Mouse (Mus musculus) kidney, adult 2 months (tissue): ENCODE data around the gene Rprm. TPM values are rescaled to one million over a fixed set of nuclear protein-coding genes. Genes with fewer than 3 reads are reported as not detected.

ENCODE experiments used
- DNase-seq: peaks from one replicate; pipeline ENCODE4 v3.0.0; 2021
- H3K27ac ChIP-seq: fragments of 200-500 bp; 2 replicates; pipeline ENCODE4 v1.5.1; 2012; ENCODE audit warnings: low read depth, low read length, control low read depth, inconsistent platforms; ENCODE audit not compliant: insufficient read depth
- H3K27me3 ChIP-seq: fragments of 200-500 bp; replicated peaks from 2 replicates; pipeline ENCODE4 v1.6.1; 2012; ENCODE audit warnings: mild to moderate bottlenecking, moderate library complexity, low read length, inconsistent platforms; ENCODE audit not compliant: control insufficient read depth, insufficient read depth
- H3K36me3 ChIP-seq: fragments of 200-500 bp; 2 replicates; pipeline ENCODE4 v1.6.1; 2012; ENCODE audit warnings: mild to moderate bottlenecking, moderate library complexity, low read length, inconsistent platforms; ENCODE audit not compliant: control insufficient read depth, insufficient read depth
- H3K4me1 ChIP-seq: fragments of 200-500 bp; 2 replicates; pipeline ENCODE4 v1.6.1; 2011; ENCODE audit warnings: low read length; ENCODE audit not compliant: control insufficient read depth, insufficient read depth
- H3K4me3 ChIP-seq: fragments of 200-500 bp; 2 replicates; pipeline ENCODE4 v1.5.1; 2011; ENCODE audit warnings: mild to moderate bottlenecking, low read depth, low read length, control low read depth; ENCODE audit not compliant: insufficient read depth
- CTCF ChIP-seq: fragments of 200-500 bp; conservative IDR thresholded peaks from 2 replicates; pipeline ENCODE4 v1.5.1; 2011; ENCODE audit warnings: low read depth, mild to moderate bottlenecking, control low read depth, low read length, moderate library complexity, mixed read lengths; ENCODE audit not compliant: insufficient read depth, insufficient read length
- POLR2A ChIP-seq: fragments of 200-500 bp; IDR thresholded peaks from one replicate; pipeline ENCODE4 v1.6.1; 2011; ENCODE audit warnings: low read depth, low read length, control low read depth
- whole genome bisulfite sequencing: fragments of 180-500 bp; shearing (Covaris S2); methylation state at CpG from one replicate; pipeline ENCODE4 v1.1.7; 2018; 5-methylcytosine and 5-hydroxymethylcytosine counted together
- polyA plus RNA-seq: library from polyadenylated mRNA; depleted of rRNA; stranded (reverse); fragments of >200 nt; gene quantifications from 2 replicates; pipeline ENCODE4 v1.2.3, GENCODE M21; 2012

The Rprm gene
- polyA plus RNA-seq, 1 experiment: 1.7 TPM

GRCm38 (mm10) chr2:54086254-54086653, 902 bp upstream of the Rprm start:
- Histone ChIP-seq H3K27me3 (no peaks in the 10 kb centered on the region; the same call in 1 of the 2 replicates), H3K27ac (no peak overlapping the region), H3K36me3 (no peaks in the 10 kb centered on the region), H3K4me1 (no peaks in the 10 kb centered on the region), H3K4me3 (no peak overlapping the region)
- no peak for DNase-seq
- WGBS: 56% methylated on average over 4 of the region's 4 CpGs
- TF ChIP-seq POLR2A (no peak), CTCF (no peak)

DNA sequence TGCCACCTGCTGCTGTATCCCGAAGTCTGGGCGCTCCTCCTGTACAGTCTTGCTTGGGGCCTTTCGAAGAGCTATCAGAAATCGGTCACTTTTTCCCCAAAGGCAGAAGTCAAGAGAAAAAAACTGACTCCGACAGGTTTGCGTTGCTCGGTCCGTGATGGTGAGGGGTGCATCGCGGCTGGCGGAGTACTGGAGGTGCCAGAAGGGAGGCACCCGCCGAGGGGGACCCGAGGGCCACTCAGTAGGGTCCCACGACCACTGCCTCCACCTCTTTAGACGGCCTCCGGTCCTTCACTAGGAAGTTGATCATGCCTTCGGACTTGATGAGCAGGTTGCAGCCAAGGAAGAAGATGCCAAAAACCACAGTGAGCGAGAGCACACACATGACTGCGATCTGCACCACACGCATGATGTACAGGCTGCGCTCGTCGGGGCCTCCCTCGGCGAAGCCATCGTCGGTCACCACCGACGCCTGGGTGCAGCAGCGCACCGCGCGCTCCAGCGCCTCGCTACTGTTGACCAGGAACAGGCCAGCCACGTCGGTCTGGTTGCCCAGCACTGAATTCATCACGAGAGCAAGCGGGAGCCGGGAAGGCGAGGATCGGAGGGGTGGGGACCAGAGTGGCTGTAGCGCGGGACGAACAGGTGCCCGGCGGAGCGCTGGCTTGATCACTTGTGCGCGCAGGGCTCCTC, 469 bp downstream of the Rprm start:
- Histone ChIP-seq H3K4me1 (no peaks in the 10 kb centered on the region), H3K36me3 (no peaks in the 10 kb centered on the region), H3K27me3 (no peaks in the 10 kb centered on the region; the same call in 1 of the 2 replicates), H3K27ac (no peak overlapping the region), H3K4me3 (peak overlapping the region; percentile 27; the same call in 1 of the 2 replicates)
- TF ChIP-seq POLR2A (no peak), CTCF (no peak)
- WGBS: 3% methylated on average over 51 of the region's 51 CpGs
- no peak for DNase-seq

- no peak for DNase-seq
- H3K4me3 ChIP-seq: 0 out of 2 replicates have a peak overlapping the region, but pooled peaks have one; percentile 3
- no peaks in the 10 kb centered on the region for H3K36me3 ChIP-seq
- 4% methylated on average over 29 of the region's 29 CpGs for WGBS
- H3K27ac ChIP-seq: no peak overlapping the region
- H3K27me3 ChIP-seq: no peaks in the 10 kb centered on the region; the same call in 1 of the 2 replicates
- no peaks in the 10 kb centered on the region for H3K4me1 ChIP-seq
- TF ChIP-seq POLR2A (no peak), CTCF (no peak)
Observed at GRCm38 (mm10) chr2:54083861-54084736, 1.3 kb downstream of the Rprm start.

DNA sequence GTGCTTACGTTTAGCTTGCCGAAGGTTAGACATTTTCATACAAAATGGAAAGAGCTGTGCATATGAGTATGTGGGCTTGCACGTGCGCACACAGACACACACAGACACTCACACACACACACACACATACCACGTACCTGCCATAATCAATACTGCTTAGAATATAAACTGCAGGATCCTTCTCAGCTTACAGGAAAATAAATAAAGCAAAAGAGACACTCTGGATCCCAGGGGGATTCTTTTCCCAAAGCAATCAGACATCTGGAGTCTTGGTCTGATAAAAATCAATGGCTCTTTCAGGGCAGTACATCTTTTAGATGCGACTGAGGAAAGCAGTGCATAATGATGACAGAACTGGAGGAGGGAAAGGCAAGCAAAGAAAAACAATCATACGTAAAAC, 6.4 kb downstream of the Rprm start:
- 77% methylated on average over 7 of the region's 7 CpGs for WGBS
- DNase-seq: no peak
- Histone ChIP-seq H3K4me1 (no peaks in the 10 kb centered on the region), H3K4me3 (no peak overlapping the region), H3K36me3 (no peaks in the 10 kb centered on the region), H3K27ac (no peak overlapping the region), H3K27me3 (no peaks in the 10 kb centered on the region; the same call in 1 of the 2 replicates)
- TF ChIP-seq CTCF (no peak), POLR2A (no peak)

DNA sequence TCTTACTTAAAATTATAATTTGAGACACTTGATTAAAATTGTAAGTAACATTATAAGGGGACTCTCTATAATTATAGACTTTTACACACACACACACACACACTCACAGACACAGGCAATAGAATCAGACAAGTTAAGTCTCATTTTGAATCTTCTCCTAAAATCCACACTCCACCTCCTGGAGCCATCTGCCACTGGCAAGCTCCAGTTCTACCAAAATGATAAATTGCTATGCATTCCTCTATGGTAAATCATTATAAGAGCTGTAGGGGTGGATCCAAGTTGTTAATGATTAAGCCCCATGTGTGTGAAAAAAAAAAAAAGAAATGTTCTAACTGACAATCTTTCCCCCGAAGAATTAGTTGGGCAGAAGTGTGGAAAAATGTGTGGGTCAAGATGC, 13.8 kb downstream of the Rprm start:
- no peaks in the 10 kb centered on the region for H3K4me1 ChIP-seq
- WGBS: 12% methylated on average over 1 of the region's 1 CpGs
- H3K27ac ChIP-seq: no peak overlapping the region
- no peaks in the 10 kb centered on the region for H3K36me3 ChIP-seq
- peak; percentile 44 for DNase-seq
- TF ChIP-seq CTCF (no peak), POLR2A (no peak)
- H3K27me3 ChIP-seq: no peaks in the 10 kb centered on the region
- H3K4me3 ChIP-seq: no peak overlapping the region

DNA sequence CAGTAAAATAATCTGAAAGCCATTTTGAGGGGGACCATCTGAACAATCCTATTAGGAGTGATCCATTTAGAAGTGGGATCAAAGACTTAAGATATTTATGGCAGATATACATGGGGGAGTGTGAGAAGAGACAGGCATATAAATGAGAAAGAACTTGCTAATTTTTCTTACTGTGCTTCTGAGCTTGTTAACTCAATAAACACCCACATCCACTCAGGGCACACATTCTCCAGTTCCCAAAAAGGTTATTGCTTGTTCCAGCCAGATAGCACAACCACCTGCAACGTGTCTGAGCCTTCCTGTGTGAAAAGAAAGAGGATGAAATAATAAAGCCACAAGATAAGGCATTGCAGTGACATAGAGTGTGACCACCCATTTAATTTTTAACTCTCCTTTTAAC, 22.9 kb downstream of the Rprm start:
- Histone ChIP-seq H3K36me3 (no peaks in the 10 kb centered on the region), H3K27ac (no peak overlapping the region), H3K27me3 (no peaks in the 10 kb centered on the region; the same call in 1 of the 2 replicates), H3K4me1 (no peaks in the 10 kb centered on the region), H3K4me3 (no peak overlapping the region)
- no peak for TF ChIP-seq POLR2A
- 7% methylated on average over 1 of the region's 1 CpGs for WGBS
- DNase-seq: no peak

- no peaks in the 10 kb centered on the region for H3K4me1 ChIP-seq
- no peaks in the 10 kb centered on the region for H3K36me3 ChIP-seq
- TF ChIP-seq POLR2A (no peak), CTCF (no peak)
- no peaks in the 10 kb centered on the region; the same call in 1 of the 2 replicates for H3K27me3 ChIP-seq
- no peak for DNase-seq
- H3K27ac ChIP-seq: no peak overlapping the region
- H3K4me3 ChIP-seq: no peak overlapping the region
Observed at GRCm38 (mm10) chr2:54061039-54061438, 24.3 kb downstream of the Rprm start.
